Mouse (Mus musculus) intestine, embryonic 14.5 days (tissue): ENCODE measurements around the gene Hdac1. TPM values are rescaled to one million over a fixed set of nuclear protein-coding genes. Genes with fewer than 3 reads are reported as not detected.

Experiments used
- ATAC-seq: fragments of 200-750 bp; cut with Nextera tagmentation; replicated peaks from 2 replicates; pipeline ENCODE4 v1.8.0; 2017; ENCODE audit warnings: low read depth, moderate number of reproducible peaks, moderate TSS enrichment, moderate library complexity; ENCODE audit not compliant: low FRiP score, low TSS enrichment
- DNase-seq: peaks from one replicate; pipeline ENCODE4 v3.0.0-alpha.2; 2018; ENCODE audit warnings: low spot score
- H3K27ac ChIP-seq: fragments of 300-500 bp; sonication (generic); 2 replicates; pipeline ENCODE4 v1.5.1; 2014; ENCODE audit warnings: low read depth, mild to moderate bottlenecking, control low read depth
- H3K27me3 ChIP-seq: fragments of 300-500 bp; sonication (generic); replicated peaks from 2 replicates; pipeline ENCODE4 v1.6.1; 2014; ENCODE audit warnings: low read length, control low read depth; ENCODE audit not compliant: control insufficient read depth, insufficient read depth
- H3K36me3 ChIP-seq: fragments of 300-500 bp; sonication (generic); 2 replicates; pipeline ENCODE4 v1.6.1; 2014; ENCODE audit warnings: low read length, control low read depth; ENCODE audit not compliant: control insufficient read depth, insufficient read depth
- H3K4me1 ChIP-seq: fragments of 300-500 bp; sonication (generic); replicated peaks from 2 replicates; pipeline ENCODE4 v1.6.1; 2014; ENCODE audit warnings: low read length, control low read depth, mixed read lengths; ENCODE audit not compliant: control insufficient read depth, insufficient read depth
- H3K4me2 ChIP-seq: fragments of 300-500 bp; sonication (generic); 2 replicates; pipeline ENCODE4 v1.6.1; 2014; ENCODE audit warnings: low read length
- H3K4me3 ChIP-seq: fragments of 300-500 bp; sonication (generic); 2 replicates; pipeline ENCODE4 v1.5.1; 2014; ENCODE audit warnings: low read depth, low read length, control low read depth, mixed read lengths
- H3K9ac ChIP-seq: fragments of 300-500 bp; sonication (generic); 2 replicates; pipeline ENCODE4 v1.6.1; 2014; ENCODE audit warnings: mild to moderate bottlenecking, low read length
- H3K9me3 ChIP-seq: fragments of 300-500 bp; sonication (generic); 2 replicates; pipeline ENCODE4 v1.6.1; 2016; ENCODE audit warnings: low read length, control low read depth; ENCODE audit not compliant: control insufficient read depth
- WGBS: fragments of 180-500 bp; shearing (Covaris S2); extraction: QIAGEN DNeasy Blood & Tissue Kit; methylation state at CpG from one replicate; pipeline ENCODE4 v1.1.7; 2014; 5-methylcytosine and 5-hydroxymethylcytosine counted together
- polyA plus RNA-seq: library from polyadenylated mRNA; unstranded; fragments of >200 nt; fragmentation: Nextera tagmentation; extraction: Ambion mirVana; gene quantifications from 2 replicates; pipeline ENCODE4 v1.2.1, GENCODE M21; 2014

Hdac1 gene
- polyA plus RNA-seq, 1 experiment from 2014 or later: 212 TPM

DNA sequence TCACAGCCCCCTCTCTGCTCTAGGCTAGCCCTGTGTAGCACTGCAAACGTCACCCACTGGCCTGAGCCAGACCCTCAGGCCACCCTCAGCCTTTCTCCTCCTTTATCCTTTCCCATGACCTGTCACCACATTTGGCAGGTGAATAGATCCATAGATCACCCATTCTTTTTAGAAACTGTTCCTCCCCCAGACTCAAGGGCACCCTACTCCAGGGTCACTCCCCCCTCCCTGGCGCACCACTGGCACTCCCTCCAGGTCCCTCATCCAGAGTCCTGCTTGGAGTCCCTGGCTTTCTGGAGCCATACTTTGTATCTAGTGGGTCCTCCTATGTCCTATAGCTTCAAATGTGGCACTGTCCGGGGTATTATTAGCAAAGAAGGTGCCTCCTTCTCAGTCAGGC lies 37.0 kb downstream of the Hdac1 start:
- Histone ChIP-seq H3K4me3 (no peak overlapping the region), H3K9ac (no peak overlapping the region), H3K27me3 (no peaks in the 10 kb centered on the region), H3K4me2 (no peak overlapping the region), H3K36me3 (no peaks in the 10 kb centered on the region), H3K4me1 (peaks cover 16% of the 10 kb centered on the region; the same call in 1 of the 2 replicates), H3K27ac (no peak overlapping the region), H3K9me3 (no peaks in the 10 kb centered on the region)
- DNase-seq (no peak), ATAC-seq (no peak)
- WGBS: 78% methylated on average over 3 of the region's 3 CpGs

DNA sequence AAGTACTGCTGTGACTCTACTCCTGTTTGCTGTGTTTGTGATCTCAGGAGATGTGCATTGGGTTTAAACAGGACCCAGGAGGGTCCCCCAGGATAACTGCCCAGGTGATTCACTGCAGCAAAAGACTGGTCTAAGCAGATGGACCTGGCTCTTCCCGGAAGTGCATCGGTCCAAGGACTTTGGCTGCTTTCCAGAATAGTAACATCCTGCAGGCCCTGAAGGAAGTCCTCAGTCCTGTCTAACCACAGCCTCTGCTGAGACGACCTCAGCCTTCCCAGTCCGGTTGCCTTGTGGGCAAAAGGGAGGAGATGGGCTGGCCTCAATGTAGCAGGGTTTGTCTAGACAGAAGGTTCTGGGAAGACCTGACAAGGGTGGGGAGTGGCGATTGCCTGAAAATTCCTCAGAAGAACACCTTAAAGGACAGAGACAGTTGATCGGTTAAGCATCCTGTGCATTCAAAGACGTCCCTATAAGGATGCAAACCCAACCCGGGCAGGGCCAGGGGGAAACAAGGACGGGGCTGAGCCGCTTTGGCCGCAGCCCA lies 39.5 kb downstream of the Hdac1 start:
- Histone ChIP-seq H3K4me2 (no peak overlapping the region), H3K27me3 (no peaks in the 10 kb centered on the region), H3K4me1 (peaks cover 18% of the 10 kb centered on the region; the same call in 1 of the 2 replicates), H3K9ac (no peak overlapping the region), H3K9me3 (no peaks in the 10 kb centered on the region), H3K4me3 (no peak overlapping the region), H3K27ac (peak overlapping the region; percentile 59), H3K36me3 (no peaks in the 10 kb centered on the region)
- 54% methylated on average over 11 of the region's 11 CpGs for WGBS
- no peak for ATAC-seq
- DNase-seq: no peak

DNA sequence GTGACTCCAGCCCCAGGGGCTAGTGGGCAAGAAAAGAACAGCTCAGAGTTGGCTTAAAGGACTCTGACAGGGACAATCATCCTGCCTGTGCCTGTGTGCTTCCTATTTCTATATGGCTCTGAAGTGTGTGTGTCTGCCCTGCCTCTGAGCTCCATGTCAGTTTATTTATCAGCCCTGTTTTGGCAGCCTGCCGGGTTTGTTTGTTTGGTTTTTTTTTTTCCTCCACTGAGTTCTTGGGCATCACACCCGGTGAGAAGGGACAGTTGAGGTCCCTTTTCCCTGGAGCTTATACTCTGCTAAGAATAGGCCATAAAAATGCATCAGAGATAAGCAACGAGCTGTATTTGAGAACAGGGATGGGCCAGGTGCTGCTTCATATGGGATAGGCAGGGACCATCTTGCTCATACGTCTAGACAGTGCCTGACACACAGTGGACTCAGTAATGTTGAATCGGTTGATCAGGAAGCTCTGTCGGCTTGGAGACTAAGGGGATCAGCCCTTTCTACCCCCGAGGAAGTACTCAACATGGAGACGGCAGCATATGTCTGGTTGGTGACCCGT lies 40.1 kb downstream of the Hdac1 start:
- no peaks in the 10 kb centered on the region for H3K27me3 ChIP-seq
- no peak overlapping the region for H3K9ac ChIP-seq
- ATAC-seq (no peak), DNase-seq (no peak)
- H3K27ac ChIP-seq: peak overlapping the region; percentile 59
- no peak overlapping the region for H3K4me2 ChIP-seq
- no peaks in the 10 kb centered on the region for H3K36me3 ChIP-seq
- H3K4me3 ChIP-seq: no peak overlapping the region
- WGBS: 49% methylated on average over 9 of the region's 9 CpGs
- H3K9me3 ChIP-seq: no peaks in the 10 kb centered on the region
- peaks cover 18% of the 10 kb centered on the region; the same call in 1 of the 2 replicates for H3K4me1 ChIP-seq

DNA sequence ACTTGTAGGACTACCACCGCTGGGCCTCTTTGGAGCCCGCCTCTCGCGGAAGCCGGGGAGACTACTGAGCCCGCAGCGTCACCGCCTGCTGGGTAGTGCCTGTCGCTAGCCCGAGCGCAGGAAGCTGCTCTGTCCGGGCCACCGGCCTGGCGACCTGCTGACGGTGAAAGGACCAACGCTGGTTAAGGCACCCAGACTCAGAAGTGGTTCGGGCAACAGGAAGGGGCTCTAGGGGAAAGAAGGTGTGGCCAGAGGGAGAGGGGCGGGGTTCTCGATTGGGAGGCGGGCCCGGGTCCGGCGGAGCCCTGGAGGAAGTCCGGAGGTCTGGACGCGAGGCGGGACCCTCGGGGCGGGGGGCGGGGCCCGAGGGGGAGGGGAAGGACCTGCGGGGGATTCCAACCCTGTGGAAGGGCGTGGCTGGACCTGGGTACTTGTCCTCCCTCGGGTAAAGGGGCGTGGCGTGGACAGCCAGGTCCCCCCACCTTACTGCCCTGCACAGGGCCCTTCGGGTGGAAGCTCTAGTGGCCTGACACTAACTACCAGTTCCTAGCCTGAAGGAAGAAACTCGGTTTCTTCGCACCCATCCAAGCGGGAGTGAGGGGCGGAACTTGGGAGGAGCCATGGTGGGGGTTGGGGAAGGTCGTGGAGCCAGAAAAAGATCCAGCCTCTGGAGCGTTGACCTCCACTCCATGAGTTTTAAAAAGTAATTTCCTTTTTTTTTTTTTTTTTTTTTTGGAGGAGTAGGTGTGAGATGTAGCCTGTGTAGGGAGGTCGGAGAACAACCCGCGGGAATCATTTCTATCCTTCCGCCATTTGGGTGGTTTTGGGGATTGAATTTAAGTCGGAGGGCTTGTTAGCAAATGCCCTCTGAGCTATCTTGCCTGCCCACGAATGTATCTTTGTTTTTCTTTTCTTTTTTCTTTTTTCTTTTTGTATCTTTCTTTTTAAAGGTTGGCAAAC lies 41.6 kb downstream of the Hdac1 start:
- Histone ChIP-seq H3K4me2 (peak overlapping the region; percentile 67), H3K4me3 (peak overlapping the region; percentile 49), H3K4me1 (peaks cover 24% of the 10 kb centered on the region; the same call in 1 of the 2 replicates), H3K27ac (peak overlapping the region; percentile 91), H3K9ac (peak overlapping the region; percentile 57), H3K9me3 (no peaks in the 10 kb centered on the region), H3K36me3 (no peaks in the 10 kb centered on the region), H3K27me3 (no peaks in the 10 kb centered on the region)
- ATAC-seq (peak; percentile 89), DNase-seq (peak; percentile 97)
- WGBS: 2% methylated on average over 45 of the region's 49 CpGs

DNA sequence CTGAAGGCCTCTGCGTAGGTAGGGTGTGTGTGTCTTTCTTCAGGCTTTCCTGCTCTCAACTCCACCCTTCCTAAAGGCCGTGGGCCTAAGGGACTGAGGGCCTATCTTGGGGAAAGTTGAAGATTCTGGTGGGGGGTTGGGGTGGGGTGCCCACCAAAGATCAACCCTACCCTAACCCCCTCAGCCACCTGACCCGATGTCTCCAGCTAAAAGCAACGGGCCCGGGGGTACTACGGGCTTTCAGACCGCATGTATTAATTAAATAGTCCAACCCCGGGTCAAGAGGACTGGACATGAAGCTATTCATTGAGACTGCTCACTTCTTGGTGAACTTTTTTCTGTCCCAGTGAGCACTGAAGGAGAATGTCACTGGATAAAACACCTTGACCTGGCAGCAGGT lies 42.5 kb downstream of the Hdac1 start:
- ATAC-seq (no peak), DNase-seq (no peak)
- Histone ChIP-seq H3K9me3 (no peaks in the 10 kb centered on the region), H3K9ac (peak overlapping the region; percentile 57; the same call in 1 of the 2 replicates), H3K4me3 (peak overlapping the region; percentile 49; the same call in 1 of the 2 replicates), H3K4me1 (peaks cover 24% of the 10 kb centered on the region; the same call in 1 of the 2 replicates), H3K36me3 (no peaks in the 10 kb centered on the region), H3K4me2 (peak overlapping the region; percentile 67), H3K27ac (peak overlapping the region; percentile 91), H3K27me3 (no peaks in the 10 kb centered on the region)
- WGBS: 85% methylated on average over 8 of the region's 8 CpGs

DNA sequence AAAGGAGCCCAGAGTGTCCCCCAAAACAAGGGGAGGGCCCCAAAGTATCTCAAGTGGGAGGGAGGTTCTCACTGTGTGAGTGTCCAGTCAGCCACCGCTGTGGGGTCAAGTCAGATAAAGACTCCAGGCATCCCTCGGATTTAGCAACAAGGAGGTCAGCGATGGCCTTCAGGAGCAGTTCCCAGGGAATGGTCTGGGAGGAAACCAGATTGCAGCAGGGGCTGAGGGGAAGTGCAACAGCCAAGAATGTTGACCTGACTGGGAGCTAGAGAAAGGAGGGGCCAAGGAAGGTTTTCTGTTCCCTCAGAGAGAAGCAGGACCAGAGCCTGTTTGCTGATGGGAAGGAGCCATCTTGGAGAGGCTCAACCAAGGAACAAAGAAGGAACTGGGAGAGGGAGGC lies 43.6 kb downstream of the Hdac1 start:
- ATAC-seq (no peak), DNase-seq (no peak)
- no peaks in the 10 kb centered on the region for H3K9me3 ChIP-seq
- no peak overlapping the region for H3K27ac ChIP-seq
- no peak overlapping the region for H3K4me3 ChIP-seq
- H3K4me1 ChIP-seq: peaks cover 24% of the 10 kb centered on the region; the same call in 1 of the 2 replicates
- no peaks in the 10 kb centered on the region for H3K27me3 ChIP-seq
- no peak overlapping the region for H3K9ac ChIP-seq
- H3K36me3 ChIP-seq: no peaks in the 10 kb centered on the region
- no peak overlapping the region for H3K4me2 ChIP-seq
- 61% methylated on average over 3 of the region's 3 CpGs for WGBS

DNA sequence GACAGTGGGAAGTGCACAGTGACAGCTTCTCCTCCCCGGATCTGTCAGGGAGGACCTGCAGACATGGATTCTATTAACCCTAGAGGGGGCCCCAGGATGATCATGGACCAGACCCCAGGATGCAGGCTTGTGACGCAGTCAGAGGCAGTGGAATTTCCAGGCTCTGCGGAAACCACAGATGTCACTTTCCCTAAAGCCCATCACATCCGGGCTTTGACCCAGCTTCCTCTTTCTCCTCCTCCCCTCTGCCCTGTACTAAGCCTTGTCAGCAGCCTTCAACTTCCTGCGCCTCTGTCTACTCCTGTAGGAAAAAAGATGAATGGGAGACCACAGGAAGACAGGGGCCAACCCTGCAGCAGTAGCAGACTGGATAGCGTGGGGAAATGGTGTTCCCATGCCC lies 45.9 kb downstream of the Hdac1 start:
- ATAC-seq (no peak), DNase-seq (no peak)
- H3K4me3 ChIP-seq: no peak overlapping the region
- no peaks in the 10 kb centered on the region for H3K36me3 ChIP-seq
- 26% methylated on average over 6 of the region's 6 CpGs for WGBS
- peaks cover 11% of the 10 kb centered on the region for H3K27me3 ChIP-seq
- H3K9ac ChIP-seq: 0 out of 2 replicates have a peak overlapping the region, but pooled peaks have one; percentile 3
- H3K9me3 ChIP-seq: no peaks in the 10 kb centered on the region
- peaks cover 14% of the 10 kb centered on the region for H3K4me1 ChIP-seq
- H3K27ac ChIP-seq: peak overlapping the region; percentile 29; the same call in 1 of the 2 replicates
- H3K4me2 ChIP-seq: peak overlapping the region; percentile 26

DNA sequence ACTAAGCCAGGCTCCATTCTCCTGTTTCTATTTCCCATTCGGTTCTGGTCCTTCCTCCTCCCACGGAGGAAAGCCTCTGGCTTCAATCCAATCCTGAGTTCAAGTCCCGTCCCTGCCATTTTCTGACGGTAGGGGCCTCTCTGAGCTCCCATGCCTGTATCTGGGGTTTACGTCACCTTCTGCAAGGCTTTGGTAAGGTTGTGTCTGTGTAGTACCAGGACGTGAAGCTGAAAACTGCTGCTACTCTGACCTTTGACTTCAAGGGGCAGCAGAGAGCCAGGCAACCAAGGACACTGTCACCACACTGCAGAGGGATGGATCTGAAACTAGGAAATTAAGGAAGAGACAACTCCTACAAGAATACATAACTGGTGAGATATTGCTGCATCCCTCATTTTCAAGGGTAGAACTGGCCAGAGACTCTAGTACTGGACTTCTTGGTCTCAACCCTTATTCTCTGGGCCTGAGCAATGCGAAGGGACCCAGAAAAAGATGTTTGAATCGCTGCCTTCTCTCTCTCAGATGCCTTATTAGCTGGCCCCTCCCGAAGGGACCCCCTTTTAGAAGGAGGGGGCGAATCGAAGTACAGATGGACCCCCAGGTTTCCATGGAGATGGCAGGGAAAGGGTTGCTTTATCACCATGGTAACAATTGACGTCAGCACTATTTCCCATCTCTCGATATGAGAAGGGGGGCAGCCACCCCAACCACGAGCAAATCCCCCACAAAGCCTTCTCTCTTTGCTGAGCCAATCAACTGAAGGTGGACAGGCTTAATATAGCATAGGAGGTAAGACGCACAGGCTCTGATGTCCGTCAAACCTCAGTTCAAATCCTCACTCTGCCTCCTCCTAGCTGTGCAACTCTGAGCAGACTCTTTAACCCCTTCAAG lies 46.6 kb downstream of the Hdac1 start:
- Histone ChIP-seq H3K9ac (0 out of 2 replicates have a peak overlapping the region, but pooled peaks have one; percentile 3), H3K36me3 (no peaks in the 10 kb centered on the region), H3K4me3 (no peak overlapping the region), H3K27ac (0 out of 2 replicates have a peak overlapping the region, but pooled peaks have one; percentile 22), H3K27me3 (peaks cover 18% of the 10 kb centered on the region), H3K4me1 (peaks cover 20% of the 10 kb centered on the region), H3K9me3 (no peaks in the 10 kb centered on the region), H3K4me2 (peak overlapping the region; percentile 26)
- ATAC-seq: no peak
- WGBS: 36% methylated on average over 16 of the region's 16 CpGs
- no peak for DNase-seq
